Mouse (Mus musculus) frontal cortex, adult 2 months (tissue): ENCODE measurements at regions not wholly inside any gene's neighbourhood (a gene's known extent, or its start where the extent isn't known, plus 50 kb on each side); places are given as distances from the start of the nearest gene placed in this dataset.

Source experiments
- DNase-seq, 2 experiments: peaks; one replicate each; pipeline ENCODE4 v3.0.0; 2022; ENCODE audit warnings: low spot score in 1 of 2; ENCODE audit errors: extremely low spot score in 1 of 2

GRCm38 (mm10) chr13:71507956-71508401 lies 455.5 kb downstream of the Irx1 start:
- DNase-seq, result peak in 1 of 2 experiments; percentile 1

GRCm38 (mm10) chr13:71507421-71507931 lies 456.0 kb downstream of the Irx1 start:
- DNase-seq, result peak in 1 of 2 experiments; percentile 39

- peak in 1 of 2 experiments; percentile 4 for DNase-seq
Measured at GRCm38 (mm10) chr13:71506777-71507176, 456.7 kb downstream of the Irx1 start.

- DNase-seq, result no peak
Measured at GRCm38 (mm10) chr13:71489773-71490172, 473.8 kb downstream of the Irx1 start.

DNA sequence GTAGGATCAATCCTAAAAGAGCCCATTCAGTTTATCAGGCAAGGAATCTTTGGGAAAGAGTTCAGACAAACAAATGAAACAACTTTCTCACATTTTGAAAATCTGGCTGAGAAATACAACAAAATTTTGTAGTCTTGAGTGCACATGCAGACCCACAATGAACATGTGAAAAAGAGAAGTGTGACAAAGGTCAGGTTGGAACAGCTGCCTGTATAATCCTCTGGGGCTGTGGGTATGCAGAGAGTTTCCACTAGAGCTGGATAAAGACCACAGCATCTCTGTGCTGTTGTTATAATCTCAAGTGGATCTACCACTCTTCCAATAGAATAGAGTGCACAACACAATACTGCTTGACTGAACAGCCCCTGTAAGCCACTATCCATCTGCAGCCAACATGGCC lies 482.3 kb downstream of the Irx1 start:
- no peak for DNase-seq

GRCm38 (mm10) chr13:71461552-71461951 lies 502.0 kb downstream of the Irx1 start:
- DNase-seq, result peak in 1 of 2 experiments; percentile 23

GRCm38 (mm10) chr13:71460607-71461006 lies 502.9 kb downstream of the Irx1 start:
- no peak for DNase-seq

GRCm38 (mm10) chr13:71460097-71460496 lies 503.4 kb downstream of the Irx1 start:
- no peak for DNase-seq

DNA sequence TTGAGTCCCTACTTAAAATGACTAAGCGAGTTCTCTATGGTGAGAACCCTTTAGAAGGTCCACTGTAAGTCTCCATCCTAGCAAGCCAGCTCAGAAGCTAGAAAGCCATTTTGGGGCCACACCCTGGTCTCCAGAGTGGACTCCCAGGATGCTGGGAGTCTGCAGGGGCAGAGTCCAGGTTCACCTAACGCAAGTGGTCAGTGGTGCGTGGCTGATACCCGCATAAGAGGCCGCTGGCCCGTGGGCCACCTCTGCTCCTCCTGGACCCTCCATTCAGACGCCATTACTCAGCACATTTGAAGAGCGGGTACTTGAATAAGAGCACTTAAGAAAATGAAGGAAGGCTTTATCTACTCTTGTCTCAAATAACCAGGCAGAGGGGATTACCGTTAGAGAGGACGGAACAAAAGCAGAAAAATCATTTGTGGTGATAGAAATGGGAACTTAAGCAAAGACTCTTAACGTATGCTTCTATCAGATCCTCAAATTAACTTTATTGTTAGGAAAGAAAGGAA lies 504.4 kb downstream of the Irx1 start:
- no peak for DNase-seq

DNA sequence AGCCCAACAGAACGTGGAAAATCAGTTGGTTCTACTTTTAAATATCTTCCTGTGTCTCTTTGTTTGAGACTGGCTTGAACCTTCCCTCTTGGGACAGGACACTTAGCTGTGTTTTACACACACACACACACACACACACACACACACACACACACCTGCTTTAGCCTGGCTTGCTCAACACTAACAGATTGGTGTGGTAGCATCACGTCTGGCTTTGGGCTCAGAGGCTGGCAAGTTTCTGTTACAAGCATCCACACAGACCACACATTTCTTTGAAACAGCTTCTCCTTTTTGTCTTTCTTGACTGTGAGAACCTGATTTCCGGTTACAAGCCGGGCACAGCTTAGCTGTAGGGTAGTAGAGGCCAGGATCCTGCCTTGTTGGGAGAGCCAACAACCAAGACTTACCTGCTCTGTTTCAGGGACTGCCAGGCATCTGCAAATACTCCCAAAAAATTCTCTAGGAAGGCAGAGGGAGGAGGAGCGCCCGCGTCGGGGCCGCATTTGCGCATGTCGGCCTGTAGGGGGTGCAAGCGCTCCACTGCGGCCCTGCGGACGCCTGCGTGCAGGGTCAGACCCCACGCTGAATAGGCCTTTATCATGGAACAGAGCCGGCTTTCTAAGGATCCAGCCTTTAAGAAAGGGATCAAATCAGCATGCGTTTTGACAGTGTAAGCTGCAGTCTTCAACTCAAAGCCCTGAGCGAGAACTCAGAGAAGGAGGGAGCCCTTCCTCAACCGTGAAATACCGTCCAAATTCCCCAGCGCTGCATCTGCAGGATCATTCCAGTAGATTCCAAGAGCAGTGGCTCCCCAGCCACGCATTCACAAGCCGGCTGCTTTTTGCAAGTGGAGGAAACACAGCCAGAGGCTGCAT lies 505.2 kb downstream of the Irx1 start:
- DNase-seq, result peak; percentile 13 to 74

DNA sequence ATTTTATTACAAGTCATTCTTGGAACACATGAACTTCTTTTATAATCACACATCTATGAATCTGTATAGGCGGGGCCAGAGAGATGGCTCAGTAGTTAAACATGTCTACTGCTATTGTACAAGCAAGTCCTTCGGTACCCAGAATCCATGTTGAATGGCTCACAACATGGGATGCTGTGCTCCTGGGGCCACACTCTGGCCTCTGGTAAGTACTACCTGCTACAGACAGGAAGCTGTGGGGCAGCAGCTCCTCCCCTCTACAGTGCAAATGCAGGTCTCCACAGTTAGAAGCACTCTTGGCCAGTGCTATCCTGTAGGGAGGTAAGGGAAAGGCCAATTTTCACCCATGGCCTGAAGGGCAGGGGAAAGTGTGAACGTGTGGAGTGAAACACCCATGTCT lies 506.0 kb downstream of the Irx1 start:
- DNase-seq, result no peak

GRCm38 (mm10) chr13:71452258-71452657 lies 511.3 kb downstream of the Irx1 start:
- no peak for DNase-seq

GRCm38 (mm10) chr13:71437601-71438099 lies 525.9 kb downstream of the Irx1 start:
- DNase-seq, result no peak

- peak; percentile 40 to 69 for DNase-seq
Measured at GRCm38 (mm10) chr13:71403654-71404560, 559.6 kb downstream of the Irx1 start.

GRCm38 (mm10) chr13:71393716-71394309 lies 552.2 kb upstream of the Adamts16 start:
- DNase-seq, result no peak

DNA sequence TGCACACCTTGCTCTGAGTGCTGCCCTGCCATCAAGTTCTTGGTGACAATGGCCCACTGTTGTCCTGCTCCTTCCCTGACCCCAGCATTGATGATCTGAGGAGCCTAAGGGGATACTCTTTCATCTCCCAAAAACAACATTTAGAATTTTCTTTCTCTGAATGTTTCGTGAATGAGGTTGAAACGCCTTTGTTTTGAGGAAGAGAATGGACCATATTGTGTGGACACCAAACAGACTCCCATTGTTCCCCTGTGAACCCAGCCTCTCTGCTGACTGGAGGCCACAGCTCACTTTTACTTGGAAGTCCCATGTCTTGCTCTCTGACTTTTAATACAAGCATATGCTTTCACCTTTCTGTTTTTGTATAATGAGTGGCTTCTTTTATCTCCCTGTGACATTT lies 537.0 kb upstream of the Adamts16 start:
- DNase-seq, result no peak

GRCm38 (mm10) chr13:71375909-71376606 lies 534.4 kb upstream of the Adamts16 start:
- DNase-seq, result peak; percentile 29 to 40

GRCm38 (mm10) chr13:71372701-71373685 lies 531.4 kb upstream of the Adamts16 start:
- no peak for DNase-seq
